Mouse (Mus musculus): ENCODE measurements around the gene Cel. TPM values are rescaled to one million over a fixed set of nuclear protein-coding genes. Genes with fewer than 3 reads are reported as not detected.

The Cel gene
- polyA plus RNA-seq, 1 experiment = 1,688 TPM

GRCm38 (mm10) chr2:28566545-28566944 is 3.3 kb upstream of the Cel start:
- Histone ChIP-seq H3K4me1 (ENCODE audit: control insufficient read depth, insufficient read depth, insufficient read length) (no peaks in the 10 kb centered on the region), H3K36me3 (ENCODE audit: control insufficient read depth, insufficient read depth, low read length) (peaks cover 17% of the 10 kb centered on the region), H3K4me3 (ENCODE audit: extremely low read depth, insufficient read depth, insufficient read length) (no peak overlapping the region), H3K27me3 (ENCODE audit: control insufficient read depth, insufficient read depth, low read length) (no peaks in the 10 kb centered on the region), H3K27ac (ENCODE audit: insufficient read depth, low read length) (no peak overlapping the region)
- 87% methylated on average over 5 of the region's 5 CpGs for WGBS
- no peak for DNase-seq (ENCODE audit: low read depth in 1 of 2, low spot score in 2 of 2)
- TF ChIP-seq CTCF (IDR thresholded peaks at IDR 0.05; ENCODE audit: extremely low read depth, insufficient read depth, insufficient read length, insufficient replicate concordance) (no peak), POLR2A (IDR thresholded peaks at IDR 0.05; ENCODE audit: low read depth, low read length) (no peak)

- Histone ChIP-seq H3K36me3 (ENCODE audit: control insufficient read depth, insufficient read depth, low read length) (peaks cover 9% of the 10 kb centered on the region), H3K4me3 (ENCODE audit: extremely low read depth, insufficient read depth, insufficient read length) (no peak overlapping the region), H3K4me1 (ENCODE audit: control insufficient read depth, insufficient read depth, insufficient read length) (no peaks in the 10 kb centered on the region), H3K27ac (ENCODE audit: insufficient read depth, low read length) (no peak overlapping the region), H3K27me3 (ENCODE audit: control insufficient read depth, insufficient read depth, low read length) (no peaks in the 10 kb centered on the region)
- 89% methylated on average over 4 of the region's 4 CpGs for WGBS
- no peak for DNase-seq (ENCODE audit: low read depth in 1 of 2, low spot score in 2 of 2)
- TF ChIP-seq CTCF (IDR thresholded peaks at IDR 0.05; ENCODE audit: extremely low read depth, insufficient read depth, insufficient read length, insufficient replicate concordance) (no peak), POLR2A (IDR thresholded peaks at IDR 0.05; ENCODE audit: low read depth, low read length) (no peak)
Observed at GRCm38 (mm10) chr2:28564380-28564779, 1.2 kb upstream of the Cel start.

GRCm38 (mm10) chr2:28563830-28564229 is 627 bp upstream of the Cel start:
- no peak for TF ChIP-seq POLR2A (IDR thresholded peaks at IDR 0.05; ENCODE audit: low read depth, low read length)
- no peak for TF ChIP-seq CTCF (IDR thresholded peaks at IDR 0.05; ENCODE audit: extremely low read depth, insufficient read depth, insufficient read length, insufficient replicate concordance)
- H3K36me3 ChIP-seq (ENCODE audit: control insufficient read depth, insufficient read depth, low read length) = peaks cover 7% of the 10 kb centered on the region
- H3K27me3 ChIP-seq (ENCODE audit: control insufficient read depth, insufficient read depth, low read length) = no peaks in the 10 kb centered on the region
- no peaks in the 10 kb centered on the region for H3K4me1 ChIP-seq (ENCODE audit: control insufficient read depth, insufficient read depth, insufficient read length)
- H3K4me3 ChIP-seq (ENCODE audit: extremely low read depth, insufficient read depth, insufficient read length) = no peak overlapping the region
- H3K27ac ChIP-seq (ENCODE audit: insufficient read depth, low read length) = no peak overlapping the region
- DNase-seq (ENCODE audit: low read depth in 1 of 2, low spot score in 2 of 2) = no peak

GRCm38 (mm10) chr2:28557452-28557851 is 5.8 kb downstream of the Cel start:
- TF ChIP-seq CTCF (IDR thresholded peaks at IDR 0.05; ENCODE audit: extremely low read depth, insufficient read depth, insufficient read length, insufficient replicate concordance) = no peak
- TF ChIP-seq POLR2A (IDR thresholded peaks at IDR 0.05; ENCODE audit: low read depth, low read length) = no peak
- DNase-seq (ENCODE audit: low read depth in 1 of 2, low spot score in 2 of 2) = no peak
- H3K27me3 ChIP-seq (ENCODE audit: control insufficient read depth, insufficient read depth, low read length) = no peaks in the 10 kb centered on the region
- H3K36me3 ChIP-seq (ENCODE audit: control insufficient read depth, insufficient read depth, low read length) = peaks cover 3% of the 10 kb centered on the region; the same call in 1 of the 2 replicates
- no peak overlapping the region for H3K27ac ChIP-seq (ENCODE audit: insufficient read depth, low read length)
- H3K4me1 ChIP-seq (ENCODE audit: control insufficient read depth, insufficient read depth, insufficient read length) = no peaks in the 10 kb centered on the region
- no peak overlapping the region for H3K4me3 ChIP-seq (ENCODE audit: extremely low read depth, insufficient read depth, insufficient read length)
- 87% methylated on average over 5 of the region's 5 CpGs for WGBS

GRCm38 (mm10) chr2:28552301-28552700 is 10.9 kb downstream of the Cel start:
- no peaks in the 10 kb centered on the region; the same call in 1 of the 2 replicates for H3K4me1 ChIP-seq (ENCODE audit: control insufficient read depth, insufficient read depth, insufficient read length)
- 89% methylated on average over 5 of the region's 5 CpGs for WGBS
- H3K27me3 ChIP-seq (ENCODE audit: control insufficient read depth, insufficient read depth, low read length) = no peaks in the 10 kb centered on the region
- peaks cover 33% of the 10 kb centered on the region for H3K36me3 ChIP-seq (ENCODE audit: control insufficient read depth, insufficient read depth, low read length)
- H3K27ac ChIP-seq (ENCODE audit: insufficient read depth, low read length) = no peak overlapping the region
- TF ChIP-seq CTCF (IDR thresholded peaks at IDR 0.05; ENCODE audit: extremely low read depth, insufficient read depth, insufficient read length, insufficient replicate concordance) (no peak), POLR2A (IDR thresholded peaks at IDR 0.05; ENCODE audit: low read depth, low read length) (no peak)
- DNase-seq (ENCODE audit: low read depth in 1 of 2, low spot score in 2 of 2) = no peak
- no peak overlapping the region for H3K4me3 ChIP-seq (ENCODE audit: extremely low read depth, insufficient read depth, insufficient read length)

GRCm38 (mm10) chr2:28549157-28549556 is 14.0 kb downstream of the Cel start:
- Histone ChIP-seq H3K4me3 (ENCODE audit: extremely low read depth, insufficient read depth, insufficient read length) (no peak overlapping the region), H3K36me3 (ENCODE audit: control insufficient read depth, insufficient read depth, low read length) (peaks cover 40% of the 10 kb centered on the region), H3K27ac (ENCODE audit: insufficient read depth, low read length) (no peak overlapping the region), H3K27me3 (ENCODE audit: control insufficient read depth, insufficient read depth, low read length) (no peaks in the 10 kb centered on the region), H3K4me1 (ENCODE audit: control insufficient read depth, insufficient read depth, insufficient read length) (no peaks in the 10 kb centered on the region; the same call in 1 of the 2 replicates)
- TF ChIP-seq POLR2A (IDR thresholded peaks at IDR 0.05; ENCODE audit: low read depth, low read length) (no peak), CTCF (IDR thresholded peaks at IDR 0.05; ENCODE audit: extremely low read depth, insufficient read depth, insufficient read length, insufficient replicate concordance) (no peak)
- 90% methylated on average over 13 of the region's 13 CpGs for WGBS
- no peak for DNase-seq (ENCODE audit: low read depth in 1 of 2, low spot score in 2 of 2)

GRCm38 (mm10) chr2:28547237-28548172 is 15.7 kb downstream of the Cel start:
- WGBS = 56% methylated on average over 11 of the region's 11 CpGs
- H3K36me3 ChIP-seq (ENCODE audit: control insufficient read depth, insufficient read depth, low read length) = peaks cover 48% of the 10 kb centered on the region
- DNase-seq (ENCODE audit: low read depth in 1 of 2, low spot score in 2 of 2) = peak; percentile 75 to 87
- H3K4me1 ChIP-seq (ENCODE audit: control insufficient read depth, insufficient read depth, insufficient read length) = no peaks in the 10 kb centered on the region; the same call in 1 of the 2 replicates
- no peak overlapping the region for H3K4me3 ChIP-seq (ENCODE audit: extremely low read depth, insufficient read depth, insufficient read length)
- TF ChIP-seq POLR2A (IDR thresholded peaks at IDR 0.05; ENCODE audit: low read depth, low read length) (no peak), CTCF (IDR thresholded peaks at IDR 0.05; ENCODE audit: extremely low read depth, insufficient read depth, insufficient read length, insufficient replicate concordance) (peak; percentile 96; the same call in 1 of the 2 replicates)
- H3K27ac ChIP-seq (ENCODE audit: insufficient read depth, low read length) = no peak overlapping the region
- no peaks in the 10 kb centered on the region for H3K27me3 ChIP-seq (ENCODE audit: control insufficient read depth, insufficient read depth, low read length)

Measured in spleen, adult 2 months (tissue).